Mouse (Mus musculus) olfactory bulb, adult 2 months (tissue): ENCODE measurements at regions not wholly inside any gene's neighbourhood (a gene's known extent, or its start where the extent isn't known, plus 50 kb on each side); places are given as distances from the start of the nearest gene placed in this dataset.

ENCODE experiments used
- CTCF ChIP-seq: fragments of 200-500 bp; IDR thresholded peaks from 2 replicates; pipeline ENCODE4 v1.5.1; 2012; ENCODE audit warnings: low read depth, mild to moderate bottlenecking, low read length, moderate library complexity; ENCODE audit not compliant: insufficient read depth
- POLR2A ChIP-seq: fragments of 200-500 bp; IDR thresholded peaks from 2 replicates; pipeline ENCODE4 v1.6.1; 2012; ENCODE audit warnings: mild to moderate bottlenecking, low read depth, low read length, moderate library complexity; ENCODE audit not compliant: insufficient read depth

DNA sequence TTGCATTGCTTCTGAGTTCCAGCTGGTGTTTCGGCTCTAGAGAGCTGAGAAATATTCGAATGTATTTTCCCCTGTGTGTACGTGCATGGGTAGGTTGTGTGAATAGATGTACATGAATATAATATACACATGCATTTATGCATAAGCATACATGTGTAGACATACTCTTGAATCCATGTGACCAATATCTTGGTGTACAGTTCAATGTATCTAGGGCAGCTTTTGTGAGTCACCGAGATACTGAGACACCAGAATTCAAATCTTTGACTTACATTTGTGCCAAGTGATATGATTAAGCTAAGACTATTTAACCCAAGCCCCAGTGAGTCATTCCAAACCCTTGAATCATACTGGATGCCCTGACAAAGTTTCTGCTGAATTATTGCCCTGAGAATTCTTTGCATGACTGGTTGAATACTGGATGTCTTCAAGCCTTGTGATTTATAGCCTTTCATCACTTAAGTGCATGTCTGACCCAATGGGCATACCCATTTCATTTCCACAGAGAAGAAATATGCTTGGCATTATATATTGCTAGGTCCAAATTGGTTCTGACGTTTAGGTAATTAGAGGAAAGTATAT, 103.3 kb upstream of the Tsc22d2 start:
- TF ChIP-seq CTCF (no peak), POLR2A (no peak)
